Mouse (Mus musculus) neutrophil, adult 5-6 weeks (primary cell): ENCODE measurements at regions not wholly inside any gene's neighbourhood (a gene's known extent, or its start where the extent isn't known, plus 50 kb on each side); places are given as distances from the start of the nearest gene placed in this dataset.

Experiments
- ATAC-seq: fragments of 151-379, 151-347 bp; 2 replicates; pipeline ENCODE4 v1.8.0; 2017; ENCODE audit warnings: mild to moderate bottlenecking, moderate TSS enrichment; ENCODE audit not compliant: insufficient number of reproducible peaks, poor library complexity, low FRiP score, severe bottlenecking; ENCODE audit errors: extremely low read depth

DNA sequence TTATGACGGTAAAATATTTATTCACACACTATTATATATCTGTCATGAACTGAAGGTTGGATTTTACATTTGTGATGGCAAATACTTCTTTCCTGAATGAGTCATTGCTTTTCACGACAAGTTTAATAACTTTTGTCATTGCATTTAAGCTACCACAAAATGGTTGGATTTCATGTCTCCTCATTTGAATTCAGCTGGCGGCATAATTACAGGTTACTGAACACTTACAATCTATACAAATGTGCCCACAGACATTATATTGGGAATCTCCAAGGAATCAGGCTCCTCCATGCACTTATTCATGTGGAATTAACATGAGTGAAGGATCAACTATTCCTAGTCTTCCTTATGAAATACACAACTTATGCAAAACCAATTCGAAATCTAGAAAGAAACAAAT lies 150.3 kb upstream of the Cblb start:
- ATAC-seq = no peak

DNA sequence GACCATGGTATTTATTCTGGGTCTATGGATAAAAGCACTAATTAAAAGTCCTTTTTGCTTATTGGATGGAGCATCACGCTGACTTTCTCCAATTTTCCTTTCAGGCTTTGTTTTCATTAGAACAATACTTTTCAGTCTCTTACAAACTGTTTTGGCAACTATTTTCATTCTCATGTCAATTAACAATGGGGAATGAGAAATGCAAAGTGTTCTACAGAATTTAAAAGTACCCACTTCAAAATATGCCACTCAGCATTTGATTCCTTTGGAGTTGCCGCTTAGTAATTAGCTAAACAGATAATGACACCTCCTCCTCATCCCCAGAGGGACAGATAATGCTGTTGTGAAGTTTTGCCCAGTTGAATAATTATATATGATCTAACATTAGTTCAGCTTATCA lies 149.9 kb upstream of the Cblb start:
- ATAC-seq = no peak

DNA sequence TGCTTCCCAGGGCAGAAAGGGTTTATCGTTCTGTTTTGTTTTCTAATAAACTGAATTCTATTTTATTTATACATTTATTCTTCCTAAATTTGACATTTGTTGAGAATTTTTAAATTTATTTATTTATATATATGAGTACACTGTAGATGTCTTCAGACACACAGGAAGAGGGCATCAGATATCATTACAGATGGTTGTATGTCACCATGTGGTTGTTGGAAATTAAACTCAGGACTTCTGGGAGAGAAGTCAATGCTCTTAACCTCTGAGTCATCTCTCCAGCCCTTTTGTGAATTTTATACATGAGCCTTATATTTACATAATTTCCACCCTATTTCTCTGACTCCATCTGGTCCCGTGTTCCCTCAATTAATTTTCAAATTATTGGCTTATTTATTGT lies 147.2 kb upstream of the Cblb start:
- ATAC-seq = no peak

DNA sequence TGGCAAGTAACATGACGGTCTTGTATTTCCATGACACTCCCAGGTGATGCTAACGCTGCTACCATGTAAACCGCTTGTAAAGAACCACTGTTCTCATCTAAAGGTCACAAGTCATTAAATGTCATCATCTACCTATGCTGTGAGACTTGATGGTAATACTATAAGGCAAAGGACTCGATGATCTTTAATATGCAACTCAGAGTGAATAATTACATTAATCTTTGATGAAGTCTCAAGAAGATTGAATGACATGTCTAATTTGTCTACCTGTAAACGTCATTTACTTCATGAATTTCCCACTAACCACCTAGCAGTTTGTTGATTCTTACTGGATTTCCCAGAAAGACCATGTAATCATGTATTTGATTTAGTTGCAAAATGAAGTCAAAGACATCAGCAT lies 143.5 kb upstream of the Cblb start:
- ATAC-seq = no peak

DNA sequence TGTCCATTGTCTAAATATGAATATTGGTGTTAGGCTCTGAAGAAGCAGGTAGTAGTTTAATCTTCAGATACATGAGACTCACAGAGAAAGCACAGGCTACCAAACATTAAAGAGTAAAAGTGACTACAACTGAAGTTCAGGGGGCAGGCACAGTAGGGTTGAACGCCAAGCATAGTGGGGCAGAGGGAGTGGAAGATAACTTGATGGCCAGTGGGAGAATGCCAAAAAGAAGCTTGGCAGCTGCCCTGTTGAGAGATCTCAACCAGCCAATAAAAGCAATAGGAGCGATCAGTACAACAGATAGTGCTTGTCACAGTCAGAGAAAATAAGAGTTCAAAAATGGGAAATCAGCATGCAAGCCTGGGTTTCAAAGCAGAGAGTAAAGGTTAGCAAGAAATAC lies 125.4 kb upstream of the Cblb start:
- no peak for ATAC-seq

DNA sequence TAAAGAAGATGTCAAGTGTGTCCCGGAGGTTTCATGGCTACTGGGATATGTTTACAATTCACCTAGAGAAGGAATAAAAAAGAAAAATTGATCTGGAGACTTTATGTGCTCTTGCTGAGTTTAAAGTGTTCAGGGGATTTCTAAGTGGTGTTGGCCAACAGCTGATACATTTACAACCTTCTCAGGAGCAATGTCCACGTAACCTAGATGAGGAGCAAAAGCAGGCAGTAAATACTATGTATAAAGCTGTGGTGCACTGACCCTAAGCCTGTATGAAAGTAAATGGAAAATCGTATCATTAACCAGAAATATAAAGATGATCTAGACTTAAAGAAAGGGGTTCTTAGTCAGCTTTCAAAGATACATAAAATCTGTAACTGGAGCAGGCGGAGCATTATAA lies 124.3 kb upstream of the Cblb start:
- ATAC-seq = no peak

DNA sequence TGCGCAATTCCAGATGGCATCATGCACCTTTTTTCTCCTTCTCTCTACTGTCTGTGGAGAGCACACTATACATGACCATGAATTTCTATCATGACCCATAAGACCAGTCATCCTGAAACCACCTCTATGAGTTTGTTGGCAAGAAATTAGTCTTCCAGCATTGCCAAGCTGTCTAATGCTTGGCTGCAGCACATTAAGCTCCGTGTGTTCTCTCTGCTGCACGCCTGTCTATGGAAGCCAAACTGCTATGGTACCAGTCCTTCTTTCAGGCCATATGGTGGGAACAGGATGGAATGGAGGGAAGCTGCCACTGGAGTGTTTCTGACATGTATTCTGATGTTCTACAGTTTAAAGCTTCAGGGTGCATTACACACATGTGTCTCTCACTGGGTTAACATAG lies 121.0 kb upstream of the Cblb start:
- no peak for ATAC-seq

DNA sequence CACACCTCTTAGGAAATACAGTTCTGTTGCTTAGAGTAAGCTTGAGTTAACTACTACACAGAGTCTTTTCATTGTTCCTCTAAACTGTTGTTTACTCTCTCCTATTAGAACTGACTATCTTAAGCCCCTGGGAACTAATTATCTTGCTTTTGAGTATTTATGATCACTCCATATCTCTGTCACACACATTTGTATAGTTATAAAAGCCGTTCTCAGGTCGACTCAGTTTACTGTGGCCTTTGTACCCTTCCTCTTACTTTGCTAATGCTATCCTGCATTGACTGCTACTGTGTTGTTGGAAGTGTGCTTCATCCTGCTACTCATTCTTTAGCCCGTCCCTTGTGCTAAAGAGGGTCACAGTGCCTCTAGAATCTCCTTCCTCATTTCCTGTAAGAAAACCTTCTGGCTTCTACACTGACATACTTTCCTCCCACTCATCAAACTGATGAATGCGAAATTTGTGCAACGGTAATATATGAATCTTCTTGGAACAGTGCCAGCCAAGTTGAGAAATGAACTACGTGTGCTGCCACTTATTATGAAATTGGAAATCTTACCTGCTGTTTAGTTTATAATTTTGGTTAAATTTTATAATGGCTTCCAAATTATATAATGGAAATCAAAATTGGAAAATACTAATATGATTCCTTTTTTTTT lies 119.8 kb upstream of the Cblb start:
- ATAC-seq = no peak

DNA sequence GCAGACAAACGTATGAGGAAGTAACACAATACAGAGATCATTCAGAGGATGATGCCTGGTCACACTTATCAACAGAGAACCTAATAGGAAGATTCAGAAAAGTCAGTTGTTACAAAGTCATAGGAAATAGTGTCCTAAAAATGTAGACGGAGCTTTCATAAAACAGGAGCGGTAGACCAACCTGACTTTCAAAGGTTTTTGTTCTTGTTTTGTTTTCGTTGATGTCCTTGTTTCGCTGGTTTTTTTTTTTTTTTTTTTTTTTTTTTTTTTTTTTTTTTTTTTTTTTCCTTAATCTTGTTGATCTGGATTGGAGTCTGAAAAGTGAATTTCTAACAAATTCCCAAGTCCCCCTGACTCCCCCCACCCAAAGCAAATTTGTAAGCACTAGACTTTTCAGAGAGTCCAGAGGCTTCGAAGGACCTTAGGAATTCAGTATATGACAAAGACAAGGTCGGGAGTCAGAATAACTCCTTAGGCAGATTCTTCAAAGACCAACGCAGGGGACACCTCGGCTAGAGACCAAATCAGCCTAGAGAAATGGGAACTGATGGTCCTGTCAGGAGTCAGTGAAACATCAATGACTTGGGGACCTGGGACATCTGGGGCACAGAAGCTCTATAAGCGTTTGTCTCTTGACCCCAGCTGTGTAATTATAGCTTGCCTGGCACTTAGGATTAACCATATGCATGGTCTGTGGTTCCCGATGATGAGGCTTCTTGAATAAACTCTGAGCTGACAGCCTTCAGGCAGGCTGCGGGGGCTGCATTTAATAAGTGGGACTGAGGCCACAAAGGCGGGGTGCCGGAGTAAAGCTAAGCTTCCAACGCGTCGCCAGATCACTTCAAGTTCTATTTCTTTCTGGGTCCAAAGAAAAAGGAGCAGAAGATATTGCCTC lies 115.7 kb upstream of the Cblb start:
- ATAC-seq = no peak

DNA sequence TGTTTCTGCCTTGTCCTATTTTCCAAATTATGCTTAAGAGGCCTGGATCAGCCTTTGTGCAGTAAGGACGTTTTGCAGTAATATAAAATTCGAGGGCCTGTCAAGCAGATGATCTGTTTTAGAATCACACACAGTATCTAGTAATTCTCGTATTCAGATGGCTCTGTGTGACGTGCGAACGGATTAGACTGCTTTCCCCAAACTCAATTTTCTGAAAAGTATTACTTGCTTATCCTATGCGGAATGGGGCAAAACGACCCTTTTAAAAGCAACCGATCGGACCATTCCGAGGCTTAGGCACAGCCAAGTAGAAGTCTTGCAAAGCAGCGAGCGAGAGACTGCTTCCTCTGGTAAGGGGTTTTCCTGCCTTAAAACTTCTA lies 115.1 kb upstream of the Cblb start:
- ATAC-seq = no peak

DNA sequence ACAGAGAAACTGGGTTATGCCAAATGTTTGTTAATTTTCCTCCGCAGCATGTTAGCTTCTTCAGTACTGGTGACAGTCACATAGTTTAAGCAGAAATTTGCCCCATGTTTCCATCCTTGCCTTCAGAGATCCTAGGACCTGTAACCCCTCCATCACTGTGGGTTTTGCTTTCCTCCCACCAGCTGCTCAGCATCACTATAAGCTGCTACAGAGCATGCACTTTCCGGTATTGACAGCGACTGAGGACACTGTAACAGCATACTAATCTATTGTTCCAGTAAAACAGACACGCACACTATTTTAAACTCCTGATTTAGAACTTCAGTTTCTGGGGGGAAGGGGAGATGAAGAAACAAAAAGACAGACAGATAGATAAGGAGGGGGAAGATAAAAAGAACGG lies 114.7 kb upstream of the Cblb start:
- no peak for ATAC-seq

DNA sequence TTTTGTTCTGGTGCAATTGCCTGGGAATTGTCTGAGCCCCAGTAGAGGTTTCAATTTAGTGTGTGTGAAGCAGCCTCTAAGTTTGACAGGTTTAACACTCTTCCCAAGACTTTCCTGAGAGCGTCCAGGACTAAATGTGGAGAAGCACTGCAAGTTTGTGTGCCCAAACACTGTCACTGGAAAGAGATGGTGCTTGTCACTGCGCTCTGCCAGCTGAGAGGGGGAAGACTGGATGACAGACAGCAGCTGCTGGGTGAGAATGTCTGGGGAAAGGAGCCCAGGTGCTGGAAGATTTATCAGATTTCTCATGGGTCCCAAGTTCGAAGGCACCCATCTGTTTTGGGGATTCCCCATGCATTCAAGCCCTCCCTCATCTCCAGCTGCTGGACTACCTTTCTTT lies 114.2 kb upstream of the Cblb start:
- ATAC-seq = no peak

DNA sequence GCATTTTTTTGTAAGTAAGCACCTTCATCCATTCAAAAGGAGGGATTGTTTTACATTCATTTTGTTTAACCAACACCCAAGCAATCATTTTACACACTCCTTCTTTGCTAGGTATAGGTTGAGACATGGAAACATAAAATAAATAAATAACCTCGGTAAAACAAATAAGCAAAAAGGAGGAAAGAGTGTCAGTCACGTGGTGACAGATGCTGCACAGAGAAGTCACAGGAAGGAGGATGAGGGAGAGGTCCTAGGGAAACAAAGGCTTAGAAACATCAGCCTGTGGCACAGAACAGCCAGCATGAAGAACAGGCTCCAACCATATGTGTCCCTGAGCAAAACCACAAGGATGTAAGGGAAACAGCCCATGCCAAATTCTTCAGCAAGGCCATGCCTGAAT lies 113.5 kb upstream of the Cblb start:
- no peak for ATAC-seq

DNA sequence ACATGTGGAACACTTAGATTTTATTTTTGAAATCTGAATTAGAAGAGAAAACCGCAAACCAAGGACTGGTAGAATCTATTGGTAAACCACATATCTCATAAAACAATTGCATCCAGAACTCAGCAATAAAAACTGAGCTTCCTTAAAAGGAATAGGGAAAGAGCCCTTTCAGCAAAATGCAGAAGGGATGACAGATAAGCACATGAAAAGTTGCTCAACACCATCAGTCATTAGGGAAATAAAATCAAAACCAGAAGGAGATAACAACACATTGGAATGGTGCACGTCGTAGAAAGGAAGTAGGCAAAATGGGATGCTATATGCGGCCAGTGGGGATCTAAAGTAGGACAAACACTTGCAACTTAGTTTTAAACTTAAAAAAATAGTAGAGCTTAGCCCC lies 110.0 kb upstream of the Cblb start:
- ATAC-seq = no peak

DNA sequence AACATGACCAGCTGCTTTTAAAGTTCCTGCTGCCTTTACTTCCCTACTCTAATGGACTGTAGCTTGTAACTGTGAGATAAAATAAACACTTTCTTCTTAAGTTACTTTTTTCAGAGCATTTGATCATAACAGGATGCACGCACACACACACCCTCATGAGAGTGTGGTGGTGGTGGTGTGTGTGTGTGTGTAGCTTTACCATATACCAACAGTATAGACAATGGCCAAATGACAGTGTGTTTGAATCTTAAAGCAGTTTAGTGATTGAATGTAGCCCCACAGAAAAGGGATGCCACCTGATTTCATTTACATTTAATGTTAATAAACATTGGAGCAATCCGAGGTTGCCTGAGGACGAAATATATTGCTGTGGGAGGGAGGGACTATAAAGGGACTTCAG lies 108.4 kb upstream of the Cblb start:
- ATAC-seq = no peak

DNA sequence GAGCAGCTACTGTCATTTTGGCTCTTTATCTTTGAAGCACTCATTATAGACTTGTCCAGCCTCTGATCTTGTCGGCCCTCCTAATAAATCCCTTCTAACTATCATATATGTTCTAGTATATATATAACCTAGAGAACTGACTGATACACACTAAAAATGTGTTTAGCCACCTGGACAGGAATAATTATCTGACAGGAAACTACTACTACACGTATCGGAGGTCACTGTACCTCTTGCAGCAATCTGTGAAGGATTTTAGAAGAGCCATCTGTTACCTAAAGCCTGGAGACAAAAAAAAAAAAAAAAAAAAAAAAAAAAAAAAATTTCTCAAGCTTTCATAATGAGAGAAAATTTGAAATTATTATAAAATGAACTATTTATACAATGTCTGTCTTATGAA lies 105.4 kb upstream of the Cblb start:
- no peak for ATAC-seq

DNA sequence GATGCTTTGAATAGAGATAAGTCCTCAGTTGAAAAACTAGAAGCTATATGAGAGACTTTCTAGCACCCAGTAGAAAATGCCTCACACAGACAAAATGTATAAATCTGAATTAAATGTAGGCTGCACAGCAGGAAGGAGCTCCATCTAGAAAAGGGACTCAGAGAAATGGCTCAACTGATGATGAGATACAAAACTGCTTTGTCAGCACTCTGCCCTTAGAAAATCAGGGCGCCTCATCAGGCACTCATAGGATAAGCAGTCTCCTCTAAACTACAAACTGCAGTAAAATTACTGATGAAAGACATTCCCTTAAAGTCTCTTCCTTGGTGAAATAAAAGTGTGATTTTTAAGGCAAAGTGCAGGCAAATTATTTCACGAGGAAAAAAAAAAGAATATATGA lies 97.9 kb upstream of the Cblb start:
- no peak for ATAC-seq

DNA sequence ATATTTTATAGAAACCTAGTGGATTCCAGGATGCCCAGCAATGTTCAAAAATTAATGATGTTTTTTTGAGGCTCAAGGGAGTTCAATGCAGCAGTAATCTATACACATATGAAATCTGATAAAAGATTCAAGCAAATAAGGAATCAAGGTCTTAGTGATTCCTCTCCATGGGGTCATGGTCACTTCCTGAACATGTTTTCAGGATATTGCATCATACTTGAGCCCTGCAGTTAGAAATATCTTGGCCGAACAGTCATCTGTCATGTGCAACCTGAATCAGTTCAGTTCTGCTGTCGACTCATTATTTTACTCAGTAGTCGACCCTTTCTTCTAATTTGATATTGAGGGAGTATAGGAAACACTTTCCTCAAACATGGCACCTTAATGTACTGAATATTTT lies 97.1 kb upstream of the Cblb start:
- no peak for ATAC-seq

DNA sequence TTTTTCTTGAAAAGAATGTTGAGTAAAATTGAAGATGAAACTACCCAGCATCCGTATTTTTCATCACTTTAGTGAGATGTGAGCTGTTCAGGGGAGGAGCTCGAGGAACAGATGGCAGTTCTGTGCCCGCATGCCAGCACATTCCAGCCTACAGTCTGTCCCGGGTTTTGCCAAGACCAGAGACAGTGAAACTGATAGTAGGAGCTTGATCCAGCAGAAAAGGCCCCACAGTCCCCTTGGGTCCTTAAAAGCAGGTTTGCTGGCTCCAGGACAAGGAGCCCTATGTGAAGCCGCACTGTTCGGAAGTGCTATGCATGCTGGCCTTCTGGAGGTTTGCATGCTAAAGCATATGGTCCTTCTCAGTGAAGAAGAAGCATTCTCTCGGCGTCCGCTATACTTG lies 93.7 kb upstream of the Cblb start:
- ATAC-seq = no peak

DNA sequence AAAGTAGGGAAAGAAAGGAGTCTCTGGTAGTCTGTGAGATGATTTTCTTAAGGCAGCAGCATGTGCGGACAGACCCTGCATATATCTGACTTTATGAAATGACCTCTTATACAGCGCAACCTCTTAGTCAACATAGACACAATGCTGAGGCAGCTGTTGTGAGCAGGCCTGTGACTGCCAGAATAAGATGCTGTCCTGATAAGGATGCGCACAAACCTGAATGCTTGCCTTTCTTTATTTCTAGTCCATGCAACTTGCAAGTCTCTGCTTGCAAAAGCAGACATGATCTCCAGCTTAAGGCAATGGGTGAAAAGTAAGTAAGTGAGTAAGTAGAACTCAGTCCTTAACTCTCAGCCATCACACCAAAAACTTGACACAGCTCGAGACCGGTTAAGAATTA lies 92.0 kb upstream of the Cblb start:
- ATAC-seq = no peak

DNA sequence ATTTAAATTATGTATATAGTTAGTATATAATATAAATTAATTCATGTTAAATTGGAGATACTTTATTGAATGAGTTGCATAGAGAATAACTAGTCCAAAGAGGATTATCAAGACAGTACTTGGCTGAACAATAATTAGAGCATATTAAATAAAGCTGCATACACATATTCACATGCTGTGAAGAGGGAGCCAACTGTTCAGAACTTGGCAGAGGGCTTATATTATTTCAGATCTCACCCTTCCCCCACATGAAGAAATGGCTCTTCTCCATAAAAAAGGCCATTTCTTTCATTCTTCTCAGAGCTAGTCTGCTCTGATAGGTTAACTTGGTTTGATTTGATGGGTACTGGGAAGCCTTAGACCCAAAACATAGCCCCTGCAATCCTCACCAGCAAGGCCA lies 90.5 kb upstream of the Cblb start:
- no peak for ATAC-seq
